Mouse (Mus musculus): Measurements from ENCODE around the gene Slc12a4. TPM values are rescaled to one million over a fixed set of nuclear protein-coding genes. Genes with fewer than 3 reads are reported as not detected.
"Not testable (repeated sequence)": the region's sequence is repeated elsewhere in the genome, so short reads cannot be mapped to it uniquely, and the experiment has no call there.

Gene Slc12a4
- polyA plus RNA-seq, 1 experiment from 2014 or later = 19.5 TPM

DNA sequence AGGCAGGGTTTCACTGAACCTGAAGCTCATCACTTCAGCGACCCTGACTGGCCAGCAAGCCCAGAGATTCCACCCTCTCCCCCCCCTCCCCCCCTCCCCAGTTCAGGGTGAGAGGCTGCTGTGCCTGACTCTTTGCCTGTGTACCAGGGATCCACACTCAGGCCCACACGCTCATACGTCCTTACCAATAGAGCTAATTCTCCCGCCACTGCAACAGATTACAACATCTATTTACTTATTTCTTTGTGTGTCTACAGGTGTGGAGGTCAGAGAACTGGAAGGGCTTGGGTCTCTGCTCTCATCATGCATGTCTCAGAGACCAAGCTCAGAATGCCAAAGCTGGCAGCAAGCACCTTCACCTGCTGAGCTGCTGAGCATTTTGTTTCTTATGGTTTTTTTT lies 27.3 kb upstream of the Slc12a4 start:
- ATAC-seq (ENCODE audit: low FRiP score) = no peak
- 65% methylated on average over 4 of the region's 4 CpGs for WGBS

GRCm38 (mm10) chr8:105992499-105992898 lies 26.6 kb upstream of the Slc12a4 start:
- H3K27ac ChIP-seq = no peak overlapping the region
- H3K9me3 ChIP-seq (replicated peaks) = no peaks in the 10 kb centered on the region
- 70% methylated on average over 5 of the region's 5 CpGs for WGBS
- no peak overlapping the region for H3K4me2 ChIP-seq (replicated peaks)
- ATAC-seq (ENCODE audit: low FRiP score) = no peak
- H3K9ac ChIP-seq = no peak overlapping the region
- H3K4me3 ChIP-seq = no peak overlapping the region
- H3K4me1 ChIP-seq = no peaks in the 10 kb centered on the region
- H3K27me3 ChIP-seq = no peaks in the 10 kb centered on the region
- H3K36me3 ChIP-seq = no peaks in the 10 kb centered on the region

More for the DNA sequence above, 27.3 kb upstream of the Slc12a4 start:
- Histone ChIP-seq H3K4me3 (no peak overlapping the region), H3K27me3 (no peaks in the 10 kb centered on the region), H3K27ac (no peak overlapping the region), H3K36me3 (no peaks in the 10 kb centered on the region), H3K9me3 (replicated peaks) (no peaks in the 10 kb centered on the region), H3K4me1 (no peaks in the 10 kb centered on the region), H3K4me2 (replicated peaks) (no peak overlapping the region), H3K9ac (no peak overlapping the region)

- ATAC-seq (ENCODE audit: low FRiP score) = no peak
- Histone ChIP-seq H3K4me1 (no peaks in the 10 kb centered on the region), H3K9me3 (replicated peaks) (no peaks in the 10 kb centered on the region), H3K27me3 (no peaks in the 10 kb centered on the region), H3K27ac (no peak overlapping the region), H3K4me2 (replicated peaks) (no peak overlapping the region), H3K36me3 (no peaks in the 10 kb centered on the region), H3K9ac (no peak overlapping the region), H3K4me3 (no peak overlapping the region)
- WGBS = 88% methylated on average over 2 of the region's 2 CpGs
Measured at GRCm38 (mm10) chr8:105991546-105991945, 25.6 kb upstream of the Slc12a4 start.

DNA sequence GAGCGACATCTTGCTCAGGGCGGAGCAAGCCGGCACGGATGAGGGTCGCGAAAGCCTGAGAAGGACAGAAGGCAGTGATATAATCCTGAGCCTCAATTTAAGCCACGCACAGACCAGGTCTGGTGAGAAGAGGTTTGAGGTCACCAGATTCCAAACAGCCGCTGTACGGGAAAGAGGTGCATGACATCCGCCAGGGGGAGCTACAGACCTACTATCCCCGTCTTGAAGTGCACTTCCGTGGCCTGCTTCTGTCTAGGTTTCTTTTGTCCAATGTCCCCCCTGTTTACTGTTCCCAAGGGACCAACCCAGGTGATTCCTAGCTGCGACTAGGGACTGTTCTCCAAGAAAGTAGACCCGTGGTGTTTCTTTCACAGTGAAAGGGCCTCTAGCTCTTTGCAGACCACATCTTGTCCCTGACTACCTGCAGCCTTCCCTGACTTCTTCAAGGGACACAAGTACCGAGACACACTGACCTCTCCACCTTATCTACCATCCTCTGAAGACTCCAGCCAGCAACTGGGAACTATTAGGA lies 25.0 kb upstream of the Slc12a4 start, which contains the start of gene Dus2:
Dus2 (plus strand) TSS at position 482 of the 532 bp plus-strand sequence.
- no peaks in the 10 kb centered on the region for H3K36me3 ChIP-seq
- peak; percentile 58 for ATAC-seq (ENCODE audit: low FRiP score)
- no peaks in the 10 kb centered on the region for H3K4me1 ChIP-seq
- H3K4me3 ChIP-seq = no peak within 1 kb of the TSS
- 11% methylated on average over 15 of the region's 15 CpGs for WGBS
- H3K9ac ChIP-seq = no peak within 1 kb of the TSS
- no peak within 1 kb of the TSS for H3K27ac ChIP-seq
- 0 out of 2 replicates have a peak within 1 kb of the TSS, but pooled peaks have one; percentile 8 for H3K4me2 ChIP-seq (replicated peaks)
- no peaks in the 10 kb centered on the region for H3K9me3 ChIP-seq (replicated peaks)
- no peaks in the 10 kb centered on the region for H3K27me3 ChIP-seq

- no peak overlapping the region for H3K9ac ChIP-seq
- no peaks in the 10 kb centered on the region for H3K9me3 ChIP-seq (replicated peaks)
- H3K4me2 ChIP-seq (replicated peaks) = no peak overlapping the region
- no peak for ATAC-seq (ENCODE audit: low FRiP score)
- no peak overlapping the region for H3K4me3 ChIP-seq
- H3K36me3 ChIP-seq = no peaks in the 10 kb centered on the region
- H3K27ac ChIP-seq = no peak overlapping the region
- H3K4me1 ChIP-seq = no peaks in the 10 kb centered on the region
- no peaks in the 10 kb centered on the region for H3K27me3 ChIP-seq
- WGBS = 86% methylated on average over 11 of the region's 11 CpGs
Measured at GRCm38 (mm10) chr8:105988546-105988945, 22.6 kb upstream of the Slc12a4 start.

DNA sequence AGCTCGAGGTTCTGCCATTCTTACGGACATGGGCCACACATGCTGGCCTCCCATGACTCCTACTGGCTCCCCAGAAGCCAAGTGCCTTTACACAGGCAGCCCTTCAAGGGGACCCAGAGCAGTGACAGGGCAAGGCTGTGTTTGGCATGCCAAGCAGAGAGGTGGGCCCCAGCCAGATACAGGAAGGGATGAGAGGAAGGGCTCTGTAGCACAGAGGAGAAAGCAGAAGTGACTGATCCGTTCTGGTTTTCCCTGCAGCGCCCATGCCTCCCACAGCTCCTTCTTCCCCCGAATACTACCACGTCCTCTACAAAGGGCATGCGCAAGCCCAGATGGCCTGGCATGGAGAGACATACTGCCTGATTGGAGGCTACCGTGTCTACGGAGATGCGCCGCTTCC lies 17.5 kb upstream of the Slc12a4 start:
- WGBS = 86% methylated on average over 11 of the region's 11 CpGs
- not testable (repeated sequence) for H3K27me3 ChIP-seq; H3K36me3 ChIP-seq; H3K4me1 ChIP-seq; H3K4me2 ChIP-seq (replicated peaks); H3K27ac ChIP-seq; H3K9ac ChIP-seq; ATAC-seq (ENCODE audit: low FRiP score); H3K9me3 ChIP-seq (replicated peaks); H3K4me3 ChIP-seq

DNA sequence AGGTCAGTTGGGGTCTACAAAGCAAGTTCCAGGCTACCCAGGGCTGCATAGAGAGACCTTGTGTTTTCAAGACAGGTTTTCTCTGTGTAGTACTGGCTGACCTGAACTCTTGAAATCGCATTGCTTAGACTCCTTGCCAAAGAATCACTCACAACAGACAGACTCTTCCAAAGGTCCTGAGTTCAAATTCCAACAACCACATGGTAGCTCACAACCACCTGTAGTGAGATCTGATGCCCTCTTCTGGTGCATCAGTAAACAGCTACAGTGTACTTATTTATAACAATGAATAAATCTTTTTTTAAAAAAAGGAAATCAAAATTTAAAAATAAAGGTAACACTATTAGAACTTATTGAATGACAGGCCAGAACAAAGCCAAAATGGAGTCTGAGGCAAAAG lies 15.2 kb upstream of the Slc12a4 start:
- 84% methylated on average over 1 of the region's 1 CpGs for WGBS
- no peak overlapping the region for H3K4me3 ChIP-seq
- H3K36me3 ChIP-seq = no peaks in the 10 kb centered on the region
- ATAC-seq (ENCODE audit: low FRiP score) = no peak
- no peaks in the 10 kb centered on the region for H3K9me3 ChIP-seq (replicated peaks)
- no peak overlapping the region for H3K9ac ChIP-seq
- no peak overlapping the region for H3K27ac ChIP-seq
- H3K27me3 ChIP-seq = no peaks in the 10 kb centered on the region
- no peaks in the 10 kb centered on the region for H3K4me1 ChIP-seq
- H3K4me2 ChIP-seq (replicated peaks) = no peak overlapping the region

DNA sequence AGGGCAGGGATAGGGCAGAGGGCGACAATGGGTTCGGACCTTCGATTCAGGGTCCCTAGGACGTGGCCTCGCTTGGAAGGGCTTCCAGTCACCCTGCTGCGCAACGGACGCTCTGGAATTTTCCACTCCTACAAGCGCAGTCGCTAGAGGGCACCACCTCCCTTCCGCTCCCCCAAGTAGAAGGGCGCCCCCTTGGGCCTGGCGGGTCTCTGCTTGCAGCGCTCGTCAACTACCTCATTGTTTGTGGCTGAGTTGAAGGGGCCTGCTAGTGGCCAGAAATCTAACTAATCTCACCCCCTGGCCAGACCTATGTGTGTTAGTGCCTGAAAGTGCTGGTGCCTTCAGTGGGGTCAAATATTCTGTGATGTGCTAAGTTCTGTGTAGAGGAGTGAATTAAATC lies 13.4 kb upstream of the Slc12a4 start, which contains the start of gene Dpep3:
Dpep3 (minus strand) TSS at position 105 of the 400 bp plus-strand sequence.
- Histone ChIP-seq H3K27me3 (no peaks in the 10 kb centered on the region), H3K27ac (no peak within 1 kb of the TSS), H3K9ac (no peak within 1 kb of the TSS), H3K4me3 (no peak within 1 kb of the TSS), H3K4me1 (no peaks in the 10 kb centered on the region), H3K9me3 (replicated peaks) (no peaks in the 10 kb centered on the region), H3K4me2 (replicated peaks) (no peak within 1 kb of the TSS), H3K36me3 (no peaks in the 10 kb centered on the region)
- ATAC-seq (ENCODE audit: low FRiP score) = no peak
- 93% methylated on average over 15 of the region's 15 CpGs for WGBS

DNA sequence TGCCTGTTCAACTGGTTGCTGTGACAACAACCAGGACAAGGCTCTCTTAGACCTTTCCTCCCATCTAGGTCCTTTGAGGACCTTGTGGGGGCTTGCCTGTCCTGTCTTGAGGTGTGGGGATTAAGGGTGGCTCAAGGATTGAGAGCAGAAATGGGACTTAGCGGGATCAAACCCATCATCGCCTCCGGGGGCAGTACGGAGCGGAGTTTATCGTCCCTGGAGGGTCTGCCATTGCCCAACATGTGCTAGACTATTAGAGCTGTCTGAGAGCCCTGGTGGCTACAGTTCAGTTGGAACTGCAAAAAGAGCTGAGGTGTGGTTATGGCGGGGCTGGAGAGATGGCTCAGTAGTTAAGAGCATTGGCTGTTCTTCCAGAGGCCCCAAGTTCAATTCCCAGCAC lies 9.5 kb upstream of the Slc12a4 start:
- Histone ChIP-seq H3K9me3 (replicated peaks) (no peaks in the 10 kb centered on the region), H3K27me3 (no peaks in the 10 kb centered on the region), H3K27ac (no peak overlapping the region), H3K4me2 (replicated peaks) (no peak overlapping the region), H3K4me1 (no peaks in the 10 kb centered on the region), H3K9ac (no peak overlapping the region), H3K36me3 (no peaks in the 10 kb centered on the region), H3K4me3 (no peak overlapping the region)
- WGBS = 68% methylated on average over 7 of the region's 7 CpGs
- no peak for ATAC-seq (ENCODE audit: low FRiP score)

- 79% methylated on average over 8 of the region's 8 CpGs for WGBS
Measured at GRCm38 (mm10) chr8:105971019-105971720, 5.3 kb upstream of the Slc12a4 start.

DNA sequence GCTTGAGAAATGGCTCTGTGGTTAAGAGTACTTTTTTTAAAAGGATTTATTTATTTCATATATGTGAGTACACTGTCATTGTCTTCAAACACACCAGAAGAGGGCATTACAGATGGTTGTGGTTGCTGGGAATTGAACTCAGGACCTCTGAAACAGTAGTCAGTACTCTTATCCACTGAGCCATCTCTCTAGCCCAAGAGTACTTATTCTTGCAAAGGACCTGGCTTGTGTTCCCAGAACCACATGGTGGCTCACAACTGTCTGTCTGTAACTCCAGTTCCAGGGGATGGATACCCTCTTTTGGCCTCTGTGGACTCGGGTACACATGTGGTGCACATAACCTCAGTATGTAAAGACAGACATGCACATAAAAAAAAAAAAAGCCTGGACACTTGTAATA lies 3.5 kb upstream of the Slc12a4 start:
- WGBS = 80% methylated on average over 1 of the region's 1 CpGs
- H3K27ac ChIP-seq = no peak overlapping the region
- no peak overlapping the region for H3K4me2 ChIP-seq (replicated peaks)
- no peaks in the 10 kb centered on the region for H3K9me3 ChIP-seq (replicated peaks)
- no peaks in the 10 kb centered on the region for H3K36me3 ChIP-seq
- H3K4me3 ChIP-seq = no peak overlapping the region
- no peak for ATAC-seq (ENCODE audit: low FRiP score)
- peaks cover 36% of the 10 kb centered on the region for H3K27me3 ChIP-seq
- no peak overlapping the region for H3K9ac ChIP-seq
- peaks cover 14% of the 10 kb centered on the region for H3K4me1 ChIP-seq

More at GRCm38 (mm10) chr8:105971019-105971720, 5.3 kb upstream of the Slc12a4 start:
- Histone ChIP-seq H3K4me2 (replicated peaks) (no peak overlapping the region), H3K36me3 (no peaks in the 10 kb centered on the region), H3K9ac (no peak overlapping the region), H3K27ac (no peak overlapping the region), H3K4me3 (no peak overlapping the region), H3K9me3 (replicated peaks) (no peaks in the 10 kb centered on the region), H3K4me1 (0 out of 2 replicates have a peak, but pooled peaks cover under 1% of the 10 kb centered on the region), H3K27me3 (peaks cover 18% of the 10 kb centered on the region)
- ATAC-seq (ENCODE audit: low FRiP score) = no peak

DNA sequence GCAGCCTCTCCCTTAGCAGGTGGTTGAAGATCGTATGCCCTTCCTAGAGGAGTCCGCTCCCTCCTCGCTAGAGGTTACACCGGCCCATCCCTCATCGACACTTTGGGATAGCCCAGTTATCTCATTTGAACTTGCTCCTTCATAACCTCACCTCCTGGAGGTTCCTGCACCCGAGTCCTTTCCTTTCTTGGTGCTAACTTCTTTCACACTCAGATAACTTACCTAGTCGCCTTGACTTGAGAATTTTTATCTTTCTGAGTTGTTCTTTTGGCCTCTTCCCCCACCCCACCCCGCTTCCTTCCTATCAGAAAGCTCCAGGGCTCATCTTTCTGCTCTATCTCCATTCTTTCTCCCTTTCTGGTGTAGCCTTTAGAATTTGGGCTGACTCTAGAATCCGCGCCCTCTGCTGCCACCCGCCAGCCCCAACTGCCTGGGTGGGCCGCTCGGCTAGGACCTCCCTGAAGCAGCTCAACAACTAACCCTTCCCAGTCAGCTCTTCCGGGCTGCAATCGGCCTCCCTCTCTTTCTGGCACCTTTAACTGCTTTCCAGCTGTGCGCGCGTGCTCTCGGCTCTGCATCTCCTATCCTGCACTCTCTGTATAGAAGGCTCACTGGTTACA lies 905 bp upstream of the Slc12a4 start:
- ATAC-seq (ENCODE audit: low FRiP score) = no peak
- Histone ChIP-seq H3K9me3 (replicated peaks) (no peaks in the 10 kb centered on the region), H3K4me3 (peak overlapping the region; percentile 54; the same call in 1 of the 2 replicates), H3K36me3 (no peaks in the 10 kb centered on the region), H3K4me1 (peaks cover 15% of the 10 kb centered on the region), H3K27ac (no peak overlapping the region), H3K27me3 (peaks cover 45% of the 10 kb centered on the region), H3K4me2 (replicated peaks) (peak overlapping the region; percentile 72), H3K9ac (no peak overlapping the region)
- WGBS = 6% methylated on average over 19 of the region's 19 CpGs

All from hindbrain, embryonic 12.5 days (tissue).